Mouse (Mus musculus) thymus, postnatal 14 days (tissue): ENCODE data around the gene Slc26a5.

ENCODE experiments used
- DNase-seq: peaks from one replicate; pipeline ENCODE4 v3.0.0; 2021

Gene Slc26a5

DNA sequence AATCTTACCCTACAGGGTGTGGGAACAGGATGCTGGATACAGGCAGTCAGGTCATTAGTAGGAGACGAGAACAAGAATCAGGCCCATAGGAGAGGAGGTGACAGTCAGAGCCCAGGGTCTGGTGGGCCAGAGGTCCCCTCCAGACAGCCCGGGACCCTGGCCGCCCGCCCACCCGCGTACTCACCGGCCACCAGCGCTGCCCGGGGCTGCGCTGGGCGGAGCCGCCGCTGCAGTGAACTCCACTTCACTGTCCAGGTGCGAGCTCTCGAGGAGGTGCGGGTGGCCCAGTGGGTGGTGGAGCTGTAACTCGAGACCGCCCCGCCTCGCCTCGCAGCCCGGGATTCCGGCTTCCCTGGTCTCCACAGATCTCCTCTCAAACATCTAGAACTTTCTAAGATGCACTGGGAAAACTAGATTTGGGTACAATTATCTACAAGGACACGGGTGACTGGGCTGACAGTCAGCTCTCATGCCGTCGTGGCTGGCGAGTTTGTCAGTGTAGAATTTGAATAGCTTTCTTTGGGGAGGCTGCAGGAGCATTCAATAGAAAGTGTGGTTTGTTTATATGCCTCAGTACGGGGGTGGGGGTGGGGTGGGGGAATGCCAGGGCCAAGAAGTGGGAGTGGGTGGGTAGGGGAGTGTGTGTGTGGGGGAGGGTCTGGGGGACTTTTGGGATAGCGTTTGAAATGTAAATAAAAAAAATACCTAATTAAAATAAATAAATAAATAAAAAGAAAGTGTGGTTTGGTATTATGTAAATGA lies at the start of gene Slc26a5:
TSS of gene Slc26a5 (minus strand) at position 259 of the 762 bp plus-strand sequence.
- no peak for DNase-seq

DNA sequence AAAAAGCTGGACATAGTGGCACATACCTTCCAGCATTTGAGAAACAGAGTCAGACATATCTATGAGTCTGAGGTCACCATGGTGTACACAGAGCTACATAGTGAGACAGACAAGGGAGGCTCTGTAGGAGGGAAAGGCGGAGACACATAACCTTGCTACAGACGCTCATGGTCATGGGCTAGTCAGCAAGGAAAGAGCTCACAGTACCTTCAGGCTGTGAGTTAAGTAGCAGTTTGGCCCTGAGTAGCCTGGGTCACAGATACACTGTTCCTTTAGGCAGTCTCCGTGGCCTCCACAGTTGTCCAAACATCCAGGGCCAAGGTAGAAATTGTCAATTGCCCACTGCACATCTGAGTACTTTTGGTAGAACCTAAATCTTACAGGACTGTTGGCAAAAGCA lies 49.4 kb upstream of the Slc26a5 start:
- no peak for DNase-seq

DNA sequence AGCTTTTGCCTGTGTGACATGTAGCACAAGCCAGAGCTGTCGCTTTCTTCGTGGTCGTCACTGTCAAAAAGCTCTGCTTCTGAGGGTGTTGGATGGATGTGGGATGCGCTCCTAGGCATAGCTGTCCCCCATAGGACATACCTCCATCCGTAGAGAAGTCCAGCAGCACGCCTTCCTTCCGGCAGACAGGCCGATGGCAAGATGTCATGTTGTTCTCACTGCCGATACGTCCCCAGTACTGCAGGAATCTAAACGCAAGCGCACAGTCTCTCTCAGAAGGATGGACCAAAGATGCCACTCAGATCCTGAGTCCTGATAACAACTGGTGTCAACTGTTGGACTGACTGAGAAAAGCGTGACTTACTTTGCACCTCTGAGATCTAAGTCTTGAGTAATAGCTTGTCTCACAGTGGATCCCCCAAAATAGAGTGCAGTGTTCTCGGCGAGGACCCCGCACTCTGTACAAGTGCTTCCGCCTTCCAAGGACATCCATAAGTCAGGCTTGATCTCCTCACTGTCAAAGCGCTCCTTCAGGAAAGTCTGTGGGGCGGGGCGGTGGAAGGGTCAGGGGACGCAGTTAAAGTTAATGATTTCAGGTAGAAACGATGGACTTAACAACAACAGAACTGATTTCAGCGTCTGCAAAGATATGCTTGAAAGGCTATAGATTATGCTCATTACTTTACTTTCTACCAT lies 47.6 kb upstream of the Slc26a5 start:
- no peak for DNase-seq

DNA sequence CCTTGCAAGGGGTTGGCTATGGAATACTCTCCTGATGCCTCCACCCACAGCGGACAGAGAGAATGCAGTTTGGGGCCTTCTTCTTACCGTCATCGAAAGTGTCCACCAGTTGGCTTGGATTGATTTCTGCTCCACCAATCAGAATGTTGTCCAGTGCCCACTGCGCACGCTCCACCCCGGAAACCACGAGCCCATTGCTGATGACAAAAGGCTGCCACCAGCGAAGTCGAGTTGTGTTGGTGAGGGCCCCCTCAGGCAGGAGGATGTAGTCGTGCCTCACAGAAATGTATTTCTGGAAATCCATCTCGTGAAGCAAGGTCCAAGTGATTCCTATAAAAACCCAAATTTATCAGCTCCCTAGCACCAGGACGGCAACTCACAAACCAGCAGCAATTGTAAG lies 45.3 kb upstream of the Slc26a5 start:
- no peak for DNase-seq

DNA sequence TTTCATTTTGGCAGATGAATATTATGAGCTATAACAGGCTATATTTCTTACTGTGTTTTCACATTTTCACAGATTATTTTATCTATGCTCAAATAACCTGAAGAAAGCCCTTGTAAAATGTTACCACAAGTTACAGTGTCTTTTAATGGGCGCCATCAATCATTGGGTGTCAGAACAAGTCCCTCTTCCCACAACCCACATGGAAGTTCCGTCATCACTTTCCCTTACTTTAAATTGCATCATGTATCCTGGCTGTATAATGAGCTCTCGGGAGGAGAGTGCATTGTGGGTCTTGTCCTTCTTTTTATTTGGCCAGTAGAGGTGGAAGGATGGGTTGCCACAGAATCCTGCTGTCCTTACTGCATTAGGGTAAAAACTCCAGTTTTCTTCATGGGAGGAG lies 44.3 kb upstream of the Slc26a5 start:
- DNase-seq: no peak

DNA sequence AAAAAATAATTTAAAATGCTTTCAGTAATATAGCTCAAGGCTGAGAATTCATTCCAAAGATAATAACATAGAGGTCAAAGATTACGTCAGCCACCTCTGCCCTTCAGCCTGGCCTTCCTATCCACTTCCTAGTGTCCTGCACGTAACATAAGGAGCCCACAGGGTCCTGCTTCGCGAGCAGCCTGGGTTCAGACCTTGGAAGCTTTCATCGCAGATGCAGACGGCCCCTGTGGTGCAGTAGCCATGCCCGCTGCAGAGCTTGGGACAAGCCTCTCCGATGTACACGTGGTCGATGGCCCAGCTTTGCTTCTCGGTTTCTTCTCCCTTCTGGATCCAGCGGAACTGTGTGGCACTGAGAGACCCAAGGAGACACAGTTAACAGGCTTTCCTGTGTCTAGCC lies 36.0 kb upstream of the Slc26a5 start:
- DNase-seq: no peak

DNA sequence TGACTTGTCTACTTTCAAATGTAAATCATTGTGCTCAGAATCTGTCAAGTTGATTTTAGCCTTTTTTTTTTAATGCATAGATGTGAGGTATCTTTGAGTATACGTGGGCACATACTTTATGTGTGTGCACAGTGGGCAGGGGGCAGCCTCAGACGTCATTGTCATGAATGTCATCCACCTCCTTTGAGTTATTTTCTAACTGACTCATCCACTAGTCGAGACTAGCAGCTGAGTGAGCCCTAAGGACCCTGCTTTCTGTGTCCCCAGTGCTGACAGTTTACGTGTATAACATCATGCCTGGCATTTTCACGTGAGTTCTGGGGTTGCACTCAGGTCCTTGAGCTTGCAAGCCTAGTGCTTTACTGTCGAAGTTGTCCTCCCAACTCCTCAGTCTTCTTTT lies 35.5 kb upstream of the Slc26a5 start:
- DNase-seq: no peak

DNA sequence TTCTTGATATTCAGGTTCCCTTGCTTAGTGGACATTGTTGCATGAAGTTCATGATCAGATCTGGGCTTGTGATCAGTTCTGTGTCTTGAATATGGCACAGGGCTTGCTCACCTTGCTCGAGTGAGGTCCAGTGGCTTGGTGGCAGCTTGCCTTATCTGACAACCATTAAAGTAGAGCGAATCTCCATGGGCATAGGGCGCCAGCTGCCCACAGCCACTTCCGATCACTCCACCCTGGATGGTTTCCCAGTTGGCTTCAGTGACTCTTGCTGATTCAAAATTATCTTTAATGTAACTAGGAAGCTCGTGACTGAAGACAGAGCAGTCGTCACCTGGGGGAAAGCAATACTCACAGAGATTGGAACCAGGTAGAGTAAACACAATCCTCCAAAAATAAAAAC lies 33.5 kb upstream of the Slc26a5 start:
- no peak for DNase-seq

DNA sequence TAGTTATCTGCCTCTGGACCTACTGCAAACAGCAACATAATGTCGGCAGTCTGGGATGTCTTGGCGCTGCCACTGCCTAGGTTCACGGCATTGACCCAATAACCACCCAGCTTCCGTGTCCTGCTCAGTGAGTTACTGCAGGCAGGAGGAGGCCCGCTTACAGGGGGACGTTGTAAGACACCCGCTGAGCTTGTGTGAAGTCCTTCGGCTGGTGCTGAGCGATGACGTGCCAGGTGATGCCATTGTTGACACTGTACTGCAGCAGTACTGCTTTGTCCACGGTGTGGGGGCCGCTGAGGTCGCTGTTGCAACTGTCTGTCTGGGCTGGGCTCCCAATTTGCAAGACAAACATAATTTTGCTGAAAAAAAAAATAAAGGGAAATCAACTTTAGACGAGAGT lies 31.2 kb upstream of the Slc26a5 start:
- no peak for DNase-seq

DNA sequence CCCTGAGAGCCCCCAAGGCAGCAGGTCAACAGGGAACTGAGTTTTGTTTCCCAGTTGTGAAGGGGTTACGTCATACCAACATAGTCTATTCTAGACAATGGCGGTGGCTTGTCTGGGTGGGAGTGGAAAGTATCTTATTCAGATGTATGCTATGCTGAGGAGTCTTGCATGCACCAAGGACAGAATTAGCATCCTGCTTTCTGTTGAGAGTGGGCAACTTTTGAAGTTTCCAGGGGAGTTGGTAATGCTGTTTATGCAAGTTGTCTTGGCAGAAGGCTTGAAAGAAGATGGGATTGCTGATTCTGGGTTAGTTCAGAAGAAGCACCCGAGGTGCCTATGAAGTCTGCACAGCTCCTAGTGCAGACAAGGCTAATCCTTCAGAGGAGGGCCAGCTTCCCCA lies 28.8 kb upstream of the Slc26a5 start:
- no peak for DNase-seq

DNA sequence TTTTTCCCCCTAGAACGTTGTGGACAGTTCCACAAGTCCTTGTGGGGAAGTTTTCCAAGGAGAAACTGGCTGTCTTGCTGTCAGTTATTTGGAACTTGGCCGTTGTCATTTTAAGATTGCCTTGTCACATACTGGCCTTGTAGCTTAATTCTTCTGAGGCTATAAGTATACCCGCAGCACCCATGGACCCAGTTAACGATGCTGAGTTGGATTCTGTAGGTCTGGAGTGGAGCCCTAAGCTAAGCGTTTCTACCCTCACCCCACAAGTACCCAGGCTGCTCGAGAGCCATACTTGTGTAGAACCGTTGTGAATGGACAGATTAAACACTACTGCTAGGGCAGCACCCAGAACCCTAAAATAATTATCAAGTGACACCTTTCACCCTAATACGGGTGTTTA lies 1.3 kb upstream of the Slc26a5 start:
- no peak for DNase-seq

DNA sequence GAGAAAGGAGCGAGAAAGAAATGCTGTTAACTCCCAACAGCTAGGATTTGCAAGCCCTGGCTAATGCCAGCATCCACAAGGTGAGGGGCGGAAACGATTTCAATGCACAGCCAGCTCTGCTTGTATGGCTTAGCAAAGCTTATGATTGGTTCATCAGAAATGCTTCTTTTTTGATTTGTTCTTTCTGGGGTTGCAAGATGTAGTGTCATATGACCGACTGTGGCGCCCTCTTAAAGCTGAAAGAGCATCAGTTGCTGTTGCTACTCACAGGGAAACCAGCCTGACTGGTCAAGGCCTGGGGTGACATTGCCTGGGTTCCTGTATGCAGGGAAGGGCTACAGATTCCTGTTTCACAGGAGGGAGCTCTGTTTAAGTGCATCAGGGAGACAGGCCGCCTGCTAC lies 908 bp upstream of the Slc26a5 start:
- DNase-seq: no peak

DNA sequence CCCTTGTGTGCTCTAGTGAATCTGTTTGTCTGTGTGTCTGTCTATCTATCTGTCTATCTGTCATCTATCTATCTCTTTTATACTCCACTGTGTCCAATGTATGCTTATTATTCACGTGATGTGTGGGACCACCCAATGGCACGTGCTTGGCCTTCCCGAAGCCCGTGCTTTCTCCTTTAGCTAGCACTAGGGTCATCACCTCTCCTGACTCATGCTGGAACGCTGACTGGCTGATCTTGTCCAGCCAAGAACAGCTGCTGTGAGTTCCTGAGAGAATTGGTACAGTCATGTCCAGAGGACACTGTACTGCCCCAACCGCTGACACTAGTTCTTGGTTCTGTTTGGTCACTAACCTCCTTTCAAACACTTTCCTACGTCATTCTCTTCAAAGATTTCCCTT lies 6.8 kb downstream of the Slc26a5 start:
- DNase-seq: no peak

DNA sequence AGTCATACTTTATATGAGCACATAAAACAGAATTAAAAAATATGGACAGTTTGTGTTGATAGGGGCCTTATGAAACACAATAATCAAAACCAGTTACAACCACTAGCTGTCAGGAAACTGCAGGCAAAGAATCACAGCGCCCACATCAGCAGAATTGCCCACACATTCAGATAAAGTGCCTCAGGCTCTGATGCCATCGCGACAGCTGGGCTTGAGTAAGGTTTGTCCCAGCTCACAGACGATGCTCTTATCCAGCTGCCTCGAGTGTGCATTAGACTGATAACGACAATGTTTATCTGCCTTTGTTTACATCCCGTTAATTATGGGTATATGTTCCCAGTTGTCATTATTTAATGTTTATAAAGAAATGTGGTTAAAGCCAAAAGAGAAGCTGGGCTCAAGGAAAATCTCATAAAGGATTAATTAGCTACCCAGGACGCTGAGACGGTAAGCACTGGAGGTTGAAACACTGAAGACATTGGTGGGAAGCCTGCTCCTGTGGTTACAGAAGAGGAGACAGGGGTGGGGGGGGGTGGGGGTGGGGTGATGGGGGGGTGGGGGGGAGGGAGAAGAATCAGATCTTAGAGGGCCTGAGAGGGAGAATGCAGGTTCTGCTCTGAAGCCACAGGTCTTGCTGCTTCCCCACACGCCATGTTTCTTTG lies 13.6 kb downstream of the Slc26a5 start:
- no peak for DNase-seq

DNA sequence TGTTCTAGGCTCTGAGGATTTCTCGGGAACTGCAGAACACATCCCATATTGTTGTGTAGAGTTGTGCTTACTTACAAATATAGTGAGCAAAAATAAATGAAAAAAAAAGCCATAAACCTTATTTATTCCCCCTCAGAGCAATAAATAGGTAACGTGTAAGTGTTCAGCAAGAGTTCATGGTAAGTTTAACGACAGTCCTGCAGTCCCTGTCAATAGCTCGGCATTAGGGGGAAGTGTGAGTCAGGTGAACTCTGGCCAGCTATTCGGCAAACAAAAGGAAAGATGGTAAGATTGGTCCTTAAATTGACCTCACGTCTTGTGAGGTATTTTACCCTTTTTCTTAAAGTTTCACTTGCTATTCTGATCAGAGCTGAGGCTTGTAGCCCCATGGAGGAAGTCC lies 18.0 kb downstream of the Slc26a5 start:
- no peak for DNase-seq

DNA sequence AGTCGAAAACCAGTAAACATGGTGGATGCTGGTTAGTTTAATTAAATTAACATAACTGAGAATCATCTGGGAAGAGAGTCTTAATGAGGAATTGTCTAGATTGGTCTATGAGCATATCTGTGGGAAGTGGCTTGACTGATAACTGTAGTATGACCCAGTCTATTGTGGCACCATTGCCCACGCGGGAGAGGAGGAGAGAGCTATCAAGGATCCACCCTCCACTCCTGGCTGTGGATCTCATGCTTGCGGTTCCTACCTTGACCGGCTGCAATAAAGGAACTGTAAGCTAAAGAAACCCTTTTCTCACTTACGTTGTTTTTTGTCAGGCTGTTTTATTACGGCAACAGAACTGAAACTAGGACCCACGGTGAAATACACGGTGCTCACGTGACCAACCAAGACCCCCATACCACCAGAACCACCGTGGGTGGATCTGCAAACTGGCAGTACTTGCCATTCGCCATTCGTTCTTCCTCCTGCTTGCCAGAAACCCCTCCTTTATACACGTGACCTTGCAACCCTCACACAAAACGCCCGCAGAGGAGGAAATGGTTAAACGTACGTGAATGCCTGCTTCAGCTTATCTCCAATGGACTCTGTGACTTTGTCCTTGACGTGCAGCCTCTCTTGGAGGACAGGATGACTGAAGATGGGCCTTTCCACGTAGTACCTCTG lies 18.7 kb downstream of the Slc26a5 start:
- no peak for DNase-seq

DNA sequence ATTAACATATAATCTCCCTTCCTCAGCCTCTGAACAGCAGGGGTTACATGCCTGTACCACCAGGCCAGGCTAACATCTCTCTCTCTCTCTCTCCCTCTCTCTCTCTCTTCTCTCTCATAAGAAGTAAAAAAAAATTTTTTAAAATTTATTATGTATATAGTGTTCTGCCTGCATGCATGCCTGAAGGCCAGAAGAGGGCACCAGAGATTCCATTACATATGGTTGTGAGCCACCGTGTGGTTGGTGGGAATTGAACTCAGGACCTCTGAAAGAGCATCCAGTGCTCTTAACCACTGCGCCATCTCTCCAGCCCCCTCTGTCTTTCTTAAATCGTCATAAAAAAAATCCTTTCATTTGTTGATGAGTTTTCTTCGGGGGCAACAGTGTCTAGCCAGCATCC lies 20.7 kb downstream of the Slc26a5 start:
- DNase-seq: no peak

DNA sequence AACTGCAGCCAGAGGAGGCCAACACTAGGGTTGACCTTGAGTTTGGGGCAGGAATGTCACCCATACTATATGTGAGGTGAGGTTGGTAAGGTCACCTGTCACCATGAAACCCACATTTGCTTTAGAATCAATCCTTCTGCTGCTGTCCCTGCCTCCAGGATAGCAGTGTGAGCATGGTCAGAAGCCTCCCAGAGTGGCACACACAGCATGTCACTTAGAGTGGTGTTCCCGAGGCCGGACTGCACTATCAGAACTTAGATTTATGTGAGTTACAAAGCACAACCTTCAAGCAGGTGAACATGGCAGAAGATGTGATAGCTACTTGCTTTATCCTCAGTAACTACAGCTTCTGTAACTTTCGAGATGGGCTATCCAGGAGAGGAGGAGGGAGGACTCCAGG lies 33.6 kb downstream of the Slc26a5 start:
- DNase-seq: no peak

DNA sequence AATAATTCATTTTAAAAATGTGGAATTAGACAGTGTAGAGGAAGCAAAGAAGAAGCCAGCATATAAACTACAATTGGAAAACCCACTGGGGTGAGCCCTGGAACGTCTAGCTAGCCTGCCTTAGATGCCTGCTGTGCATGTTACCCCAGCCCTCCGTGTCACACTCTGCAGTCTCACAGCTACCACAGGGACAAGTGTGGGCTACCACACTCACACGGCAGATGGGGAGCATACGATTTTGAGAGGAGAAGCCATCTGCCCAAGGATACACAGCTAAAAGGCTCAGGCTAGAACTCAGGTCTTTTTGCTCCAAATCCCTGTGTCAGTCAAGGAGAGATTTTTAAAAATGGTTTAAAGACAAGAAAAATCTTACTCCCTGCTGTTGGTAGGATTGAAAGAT lies 36.5 kb downstream of the Slc26a5 start:
- DNase-seq: no peak

DNA sequence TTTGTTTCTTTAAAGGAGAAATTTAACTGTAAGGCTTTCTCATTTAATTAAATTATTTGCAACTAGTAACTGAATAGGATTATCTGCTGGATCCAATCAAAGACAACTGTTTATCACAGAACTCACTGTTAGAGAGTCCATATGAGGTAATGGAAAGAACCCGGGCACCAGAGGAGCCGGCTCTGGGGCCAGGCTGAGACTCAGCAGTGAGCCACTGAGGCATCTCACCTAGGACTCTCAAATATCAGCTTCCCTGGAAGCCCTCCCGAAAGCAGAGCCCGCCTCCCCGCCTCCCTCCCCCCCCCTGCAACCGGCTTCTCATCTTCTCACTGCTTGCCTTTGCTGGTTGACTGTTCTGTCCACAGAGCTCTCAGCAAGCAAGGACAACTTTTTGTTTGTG lies 37.8 kb downstream of the Slc26a5 start:
- DNase-seq: no peak

DNA sequence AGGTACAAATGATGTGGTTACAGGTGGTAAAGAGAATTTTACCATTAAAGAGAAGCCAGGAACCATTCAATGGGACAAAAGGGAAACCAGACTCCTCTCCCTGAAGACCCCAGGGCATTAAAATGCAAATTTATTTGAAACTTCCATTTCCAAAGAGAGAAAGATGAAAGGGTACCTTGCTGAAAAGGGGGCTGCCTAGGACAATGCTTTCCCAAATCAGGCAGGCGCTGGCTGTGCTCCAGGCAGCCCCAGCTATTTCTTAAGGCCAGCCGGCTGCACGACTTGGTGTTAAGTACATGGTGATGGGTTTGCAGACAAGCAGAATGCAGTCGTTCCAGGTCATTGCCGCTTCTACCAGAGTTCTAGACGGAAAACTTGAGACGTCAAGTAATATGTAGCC lies 39.0 kb downstream of the Slc26a5 start:
- no peak for DNase-seq

DNA sequence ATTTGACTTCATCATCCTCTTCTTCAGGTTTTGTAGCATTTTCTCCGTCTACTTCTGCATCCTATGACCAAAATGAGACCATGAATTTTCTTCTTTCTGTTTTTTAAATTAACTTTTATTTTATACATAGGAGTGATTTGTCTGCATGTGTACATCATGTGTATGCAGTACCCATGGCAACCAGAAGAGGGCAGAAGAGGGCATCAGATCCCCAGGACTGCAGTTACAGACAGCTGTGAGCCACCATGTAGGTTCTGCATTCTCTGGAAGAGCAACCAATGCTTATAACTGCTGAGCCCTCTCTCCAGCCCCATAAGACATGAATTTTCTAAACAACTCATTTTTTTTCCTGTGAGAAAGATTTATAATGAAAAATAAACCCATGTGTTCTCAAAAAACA lies 51.4 kb downstream of the Slc26a5 start:
- DNase-seq: peak; percentile 67

DNA sequence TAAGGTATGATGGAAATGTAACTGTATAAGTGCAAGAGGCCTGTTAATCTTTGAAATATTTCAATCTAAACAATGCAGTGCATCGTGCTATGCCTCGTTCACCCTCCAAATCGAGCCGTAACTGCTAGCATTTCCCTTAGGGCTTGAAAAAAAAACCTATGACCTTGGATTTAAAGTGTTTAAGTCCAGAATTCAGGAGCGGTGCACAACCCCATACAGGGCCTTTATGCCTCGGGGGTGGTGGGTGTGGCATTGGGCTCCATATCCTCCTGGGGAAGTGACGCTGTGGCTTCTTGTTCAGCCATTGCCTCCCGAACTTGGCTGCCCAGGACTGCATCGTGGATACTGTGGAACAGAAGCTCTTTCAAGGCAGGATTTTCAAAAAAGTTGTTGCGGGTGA lies 54.5 kb downstream of the Slc26a5 start:
- DNase-seq: no peak

DNA sequence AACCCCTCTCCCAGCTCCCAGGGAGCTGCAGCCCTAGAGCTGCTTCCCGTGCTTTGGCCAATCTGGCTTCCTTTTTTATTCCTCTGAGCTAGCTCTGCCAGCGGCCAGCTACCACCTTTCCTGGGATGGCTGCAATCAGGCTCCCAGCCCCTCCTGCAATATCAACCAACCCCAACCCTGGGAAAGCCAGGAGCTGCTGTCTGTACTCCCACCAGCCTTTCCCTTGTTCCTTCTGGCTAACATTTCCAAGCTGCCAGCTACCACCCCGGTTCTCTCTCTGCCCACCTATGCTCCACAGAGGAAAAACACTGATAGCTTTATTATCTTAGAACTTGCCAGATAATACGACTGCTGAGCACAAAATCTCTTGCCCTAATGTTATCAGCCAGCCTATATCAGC lies 60.6 kb downstream of the Slc26a5 start:
- no peak for DNase-seq
